Mouse (Mus musculus): Measurements from ENCODE around the gene Dhh. TPM values are rescaled to one million over a fixed set of nuclear protein-coding genes. Genes with fewer than 3 reads are reported as not detected.

Gene Dhh
- polyA plus RNA-seq, 1 experiment from 2014 or later: 0.18 TPM

Other genes starting within 250 kb of the Dhh start
- gene Ddx23, start 235.6 kb downstream of the Dhh start, polyA plus RNA-seq (2014; fragmentation: Nextera tagmentation; extraction: Ambion mirVana): 18.2 and 24.3 TPM in 2 replicates
- gene Rnd1, start 221.1 kb downstream of the Dhh start, polyA plus RNA-seq (2014; fragmentation: Nextera tagmentation; extraction: Ambion mirVana): 6.3 and 6.8 TPM in 2 replicates
- 3.2 and 3.3 TPM in 2 replicates for gene Ccdc65, start 190.3 kb downstream of the Dhh start, polyA plus RNA-seq (2014; fragmentation: Nextera tagmentation; extraction: Ambion mirVana)
- gene Fkbp11, start 170.3 kb downstream of the Dhh start, polyA plus RNA-seq (2014; fragmentation: Nextera tagmentation; extraction: Ambion mirVana): 2.6 and 3.8 TPM in 2 replicates
- 31.7 and 41.4 TPM in 2 replicates for gene Arf3, start 135.3 kb downstream of the Dhh start, polyA plus RNA-seq (2014; fragmentation: Nextera tagmentation; extraction: Ambion mirVana)
- not detected in 2 replicates for gene Wnt10b, start 120.4 kb downstream of the Dhh start, polyA plus RNA-seq (2014; fragmentation: Nextera tagmentation; extraction: Ambion mirVana)
- gene Wnt1, start 108.7 kb downstream of the Dhh start, polyA plus RNA-seq (2014; fragmentation: Nextera tagmentation; extraction: Ambion mirVana): 0.56 TPM in 1 of 2 replicates, not detected in the other
- gene Ddn, start 89.0 kb downstream of the Dhh start, polyA plus RNA-seq (2014; fragmentation: Nextera tagmentation; extraction: Ambion mirVana): 0.33 and 0.57 TPM in 2 replicates
- gene Prkag1, start 67.0 kb downstream of the Dhh start, polyA plus RNA-seq (2014; fragmentation: Nextera tagmentation; extraction: Ambion mirVana): 82.1 and 87.3 TPM in 2 replicates
- 8.0 and 12.2 TPM in 2 replicates for gene Kmt2d, start 27.3 kb downstream of the Dhh start, polyA plus RNA-seq (2014; fragmentation: Nextera tagmentation; extraction: Ambion mirVana)
- 30.3 and 33.5 TPM in 2 replicates for gene Rhebl1, start 4.0 kb downstream of the Dhh start, polyA plus RNA-seq (2014; fragmentation: Nextera tagmentation; extraction: Ambion mirVana)
- gene Lmbr1l, start 19.7 kb upstream of the Dhh start, polyA plus RNA-seq (2014; fragmentation: Nextera tagmentation; extraction: Ambion mirVana): 10.9 TPM in 2 replicates
- 1,499 and 1,719 TPM in 2 replicates for gene Tuba1b, start 36.0 kb upstream of the Dhh start, polyA plus RNA-seq (2014; fragmentation: Nextera tagmentation; extraction: Ambion mirVana)
- gene Gm49450, start 55.0 kb upstream of the Dhh start, polyA plus RNA-seq (2014; fragmentation: Nextera tagmentation; extraction: Ambion mirVana): not detected in 2 replicates
- 18,182 and 18,289 TPM in 2 replicates for gene Tuba1a, start 55.2 kb upstream of the Dhh start, polyA plus RNA-seq (2014; fragmentation: Nextera tagmentation; extraction: Ambion mirVana)
- gene Tuba1c, start 131.4 kb upstream of the Dhh start, polyA plus RNA-seq (2014; fragmentation: Nextera tagmentation; extraction: Ambion mirVana): 56.7 and 93.1 TPM in 2 replicates
- gene Prph, start 156.6 kb upstream of the Dhh start, polyA plus RNA-seq (2014; fragmentation: Nextera tagmentation; extraction: Ambion mirVana): 0.84 and 1.0 TPM in 2 replicates
- gene Troap, start 176.0 kb upstream of the Dhh start, polyA plus RNA-seq (2014; fragmentation: Nextera tagmentation; extraction: Ambion mirVana): 11.0 and 13.6 TPM in 2 replicates
- not detected in 2 replicates for gene C1ql4, start 189.3 kb upstream of the Dhh start, polyA plus RNA-seq (2014; fragmentation: Nextera tagmentation; extraction: Ambion mirVana)
- gene Dnajc22, start 194.6 kb upstream of the Dhh start, polyA plus RNA-seq (2014; fragmentation: Nextera tagmentation; extraction: Ambion mirVana): 0.14 and 0.36 TPM in 2 replicates
- 38.6 and 39.0 TPM in 2 replicates for gene Spats2, start 227.4 kb upstream of the Dhh start, polyA plus RNA-seq (2014; fragmentation: Nextera tagmentation; extraction: Ambion mirVana)

Data from forebrain, embryonic 14.5 days (tissue).